Mouse (Mus musculus) testis, adult 2 months (tissue): ENCODE data around the gene Pclaf.

Experiments used
- CTCF ChIP-seq: fragments of 200-500 bp; IDR thresholded peaks from 2 replicates; pipeline ENCODE4 v1.5.1; 2012; ENCODE audit warnings: low read depth, mild to moderate bottlenecking, inconsistent platforms, low read length, moderate library complexity; ENCODE audit not compliant: control insufficient read depth, insufficient read depth, insufficient replicate concordance
- POLR2A ChIP-seq: fragments of 200-500 bp; IDR thresholded peaks from 2 replicates; pipeline ENCODE4 v1.6.1; 2012; ENCODE audit warnings: low read depth, mild to moderate bottlenecking, inconsistent platforms, low read length, moderate library complexity; ENCODE audit not compliant: control insufficient read depth

DNA sequence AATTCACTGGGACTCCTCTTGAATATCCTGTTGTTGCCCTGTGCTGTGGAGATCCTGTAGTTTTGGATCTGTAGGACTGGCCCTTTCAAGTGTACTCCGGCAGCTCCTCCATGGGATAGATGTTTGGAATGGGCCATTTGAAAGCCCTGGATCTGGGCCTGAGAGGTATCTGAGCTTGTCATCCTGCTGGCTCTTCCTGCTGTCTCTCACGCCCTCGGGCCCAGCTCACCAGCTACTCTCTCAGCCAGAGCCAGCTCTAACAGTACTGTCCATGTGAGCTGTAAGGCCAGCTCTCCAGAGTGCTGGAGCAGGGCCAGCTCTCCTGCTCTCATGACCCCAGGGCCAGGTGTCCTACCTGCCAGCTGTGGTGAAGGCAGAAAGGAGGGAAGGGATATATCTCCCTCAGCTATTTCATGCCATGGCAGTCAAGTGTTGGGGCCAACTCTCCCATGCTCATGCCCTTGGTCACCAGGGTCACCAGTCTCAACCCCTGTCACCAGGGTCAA, 61.1 kb downstream of the Pclaf start:
- TF ChIP-seq CTCF (no peak), POLR2A (no peak)
